Mouse (Mus musculus) limb, embryonic 11.5 days (tissue): Measurements from ENCODE around the gene Cd34. TPM values are rescaled to one million over a fixed set of nuclear protein-coding genes. Genes with fewer than 3 reads are reported as not detected.

Experiments
- ATAC-seq: fragments of 200-750 bp; cut with Nextera tagmentation; 2 replicates; pipeline ENCODE4 v1.8.0; 2017; ENCODE audit warnings: low read depth; ENCODE audit not compliant: insufficient number of reproducible peaks, low FRiP score, low TSS enrichment
- DNase-seq: peaks from one replicate; pipeline ENCODE4 v3.0.0-alpha.2; 2015; ENCODE audit warnings: low spot score
- H3K27ac ChIP-seq: fragments of 300-500 bp; sonication (generic); replicated peaks from 2 replicates; pipeline ENCODE4 v1.5.1; 2014; ENCODE audit warnings: low read depth, mild to moderate bottlenecking, low read length
- H3K27me3 ChIP-seq: fragments of 300-500 bp; sonication (generic); 2 replicates; pipeline ENCODE4 v1.6.1; 2014; ENCODE audit warnings: mild to moderate bottlenecking, low read length, mixed read lengths; ENCODE audit not compliant: control insufficient read depth, insufficient read depth
- H3K36me3 ChIP-seq: fragments of 300-500 bp; sonication (generic); 2 replicates; pipeline ENCODE4 v1.6.1; 2014; ENCODE audit warnings: mild to moderate bottlenecking, low read length, moderate library complexity, mixed read lengths; ENCODE audit not compliant: control insufficient read depth, insufficient read depth
- H3K4me1 ChIP-seq: fragments of 300-500 bp; sonication (generic); 2 replicates; pipeline ENCODE4 v1.6.1; 2014; ENCODE audit warnings: low read length, mixed read lengths; ENCODE audit not compliant: control insufficient read depth, insufficient read depth
- H3K4me2 ChIP-seq: fragments of 300-500 bp; sonication (generic); 2 replicates; pipeline ENCODE4 v1.6.1; 2014; ENCODE audit warnings: low read depth, mild to moderate bottlenecking, moderate library complexity; ENCODE audit not compliant: severe bottlenecking
- H3K4me3 ChIP-seq: fragments of 300-500 bp; sonication (generic); 2 replicates; pipeline ENCODE4 v1.5.1; 2014; ENCODE audit warnings: low read depth, low read length
- H3K9ac ChIP-seq: fragments of 300-500 bp; sonication (generic); 2 replicates; pipeline ENCODE4 v1.6.1; 2014; ENCODE audit warnings: mild to moderate bottlenecking, low read length
- H3K9me3 ChIP-seq: fragments of 300-500 bp; sonication (generic); 2 replicates; pipeline ENCODE4 v1.6.1; 2016; ENCODE audit warnings: low read length; ENCODE audit not compliant: control insufficient read depth
- WGBS: fragments of 180-500 bp; shearing (Covaris S2); extraction: QIAGEN DNeasy Blood & Tissue Kit; methylation state at CpG from one replicate; pipeline ENCODE4 v1.1.7; 2014; 5-methylcytosine and 5-hydroxymethylcytosine counted together
- polyA plus RNA-seq: library from polyadenylated mRNA; unstranded; fragments of >200 nt; fragmentation: Nextera tagmentation; extraction: Ambion mirVana; gene quantifications from 2 replicates; pipeline ENCODE4 v1.2.1, GENCODE M21; 2014

Cd34 gene
- polyA plus RNA-seq, 1 experiment from 2014 or later = 45.3 TPM

DNA sequence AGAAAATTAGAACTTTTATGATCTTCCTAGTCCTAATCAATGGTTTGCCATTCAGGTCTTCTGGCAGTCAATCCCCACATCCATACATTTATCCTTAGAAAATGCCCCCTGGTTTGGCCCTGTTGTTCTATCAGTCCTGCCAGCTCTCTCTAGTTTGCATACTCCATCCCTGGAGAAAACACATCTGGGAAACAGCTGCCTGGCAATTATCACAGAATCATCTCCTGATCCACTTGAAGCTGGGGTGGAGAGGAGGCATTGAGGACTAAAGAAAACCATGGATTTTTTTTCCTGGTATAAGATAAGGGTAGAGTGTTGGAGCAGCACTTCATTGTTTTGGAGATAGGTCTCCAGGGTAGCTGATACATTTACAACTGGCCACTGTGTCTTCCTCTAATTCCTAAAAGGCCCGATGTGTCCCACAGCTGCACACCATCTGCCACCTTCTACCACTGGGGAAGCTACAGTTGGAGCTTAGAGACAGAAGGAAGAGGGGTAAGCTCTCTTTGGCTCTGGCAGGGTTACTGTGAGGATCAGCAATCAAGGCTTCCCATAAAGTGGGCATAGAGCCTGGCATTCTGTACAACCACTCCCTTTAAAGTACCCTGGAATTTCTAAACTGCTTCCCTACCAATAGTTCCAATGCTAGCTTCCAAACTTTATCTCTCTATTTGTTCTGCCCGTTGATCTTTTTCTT lies 9.2 kb upstream of the Cd34 start:
- Histone ChIP-seq H3K27ac (no peak overlapping the region), H3K4me2 (no peak overlapping the region), H3K4me1 (no peaks in the 10 kb centered on the region), H3K9ac (no peak overlapping the region), H3K4me3 (no peak overlapping the region), H3K27me3 (no peaks in the 10 kb centered on the region), H3K36me3 (no peaks in the 10 kb centered on the region), H3K9me3 (no peaks in the 10 kb centered on the region)
- no peak for ATAC-seq
- DNase-seq = no peak
- WGBS = 70% methylated on average over 2 of the region's 2 CpGs

DNA sequence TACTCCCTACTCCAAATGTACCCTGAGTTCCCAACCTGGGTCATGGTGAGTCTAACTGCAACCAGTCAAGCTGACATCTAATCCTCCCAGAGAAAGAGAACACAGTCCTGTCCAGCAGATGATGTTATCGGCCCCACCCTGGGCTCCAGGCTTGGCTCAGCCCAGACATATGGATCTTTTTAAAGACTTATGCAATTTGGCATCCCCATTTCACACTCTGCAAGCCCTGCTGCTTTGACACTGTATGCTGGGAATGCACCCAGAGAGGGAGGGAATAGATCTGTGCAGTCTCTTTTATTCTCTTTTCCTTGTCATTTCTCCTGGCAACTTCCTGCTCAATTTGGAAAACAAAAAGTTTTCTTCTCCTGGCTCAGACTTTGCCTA lies 8.7 kb upstream of the Cd34 start:
- no peak overlapping the region for H3K4me3 ChIP-seq
- WGBS = 32% methylated on average over 1 of the region's 1 CpGs
- H3K9me3 ChIP-seq = no peaks in the 10 kb centered on the region
- no peak overlapping the region for H3K9ac ChIP-seq
- no peak for DNase-seq
- H3K4me1 ChIP-seq = no peaks in the 10 kb centered on the region
- no peak overlapping the region for H3K27ac ChIP-seq
- H3K36me3 ChIP-seq = no peaks in the 10 kb centered on the region
- ATAC-seq = no peak
- no peak overlapping the region for H3K4me2 ChIP-seq
- H3K27me3 ChIP-seq = no peaks in the 10 kb centered on the region

DNA sequence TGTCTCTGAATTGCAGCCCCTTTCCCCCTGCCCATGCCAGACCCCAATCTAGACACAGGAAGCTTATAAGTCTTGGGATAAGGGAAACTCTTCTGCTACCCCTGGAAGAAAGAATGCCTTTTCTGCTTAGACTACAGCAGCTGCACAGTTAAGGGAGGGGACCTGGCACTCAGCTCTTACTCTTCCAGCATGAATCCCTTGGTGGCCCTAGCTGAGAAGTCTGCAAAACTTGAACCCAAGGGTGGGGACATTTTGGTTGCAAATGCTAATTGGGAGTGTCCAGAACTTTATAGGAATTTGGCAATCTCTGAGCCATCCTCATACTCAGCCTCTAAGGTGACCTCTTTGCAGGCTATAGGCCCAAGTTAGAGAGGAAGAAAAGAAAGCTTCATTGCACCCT lies 7.9 kb upstream of the Cd34 start:
- no peaks in the 10 kb centered on the region for H3K4me1 ChIP-seq
- H3K36me3 ChIP-seq = no peaks in the 10 kb centered on the region
- no peaks in the 10 kb centered on the region for H3K27me3 ChIP-seq
- H3K9ac ChIP-seq = no peak overlapping the region
- no peak overlapping the region for H3K4me3 ChIP-seq
- ATAC-seq (no peak), DNase-seq (no peak)
- no peaks in the 10 kb centered on the region for H3K9me3 ChIP-seq
- H3K27ac ChIP-seq = no peak overlapping the region
- no peak overlapping the region for H3K4me2 ChIP-seq

DNA sequence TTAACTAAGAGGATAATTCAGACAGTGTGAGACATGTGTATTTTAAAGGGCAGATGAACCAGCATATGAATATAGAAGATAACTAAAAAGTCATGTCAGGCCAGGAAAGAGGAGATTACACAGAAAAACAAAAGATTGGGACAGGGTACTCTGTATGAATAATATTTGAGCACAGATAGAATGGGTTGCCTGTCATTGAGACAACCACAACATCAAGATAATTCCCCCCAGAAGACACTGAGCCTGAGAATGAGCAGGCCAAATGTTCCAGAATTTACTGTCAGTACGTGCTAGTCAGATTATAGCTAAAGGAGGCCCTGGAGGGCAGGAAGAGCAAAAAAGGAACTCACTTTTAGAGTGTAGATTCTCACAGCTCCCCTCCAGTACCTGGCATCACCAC lies 3.3 kb upstream of the Cd34 start:
- Histone ChIP-seq H3K4me2 (no peak overlapping the region), H3K9me3 (no peaks in the 10 kb centered on the region), H3K36me3 (no peaks in the 10 kb centered on the region), H3K4me3 (no peak overlapping the region), H3K27me3 (peaks cover 9% of the 10 kb centered on the region), H3K27ac (no peak overlapping the region), H3K9ac (no peak overlapping the region), H3K4me1 (0 out of 2 replicates have a peak, but pooled peaks cover 3% of the 10 kb centered on the region)
- ATAC-seq (no peak), DNase-seq (no peak)
- WGBS = 36% methylated on average over 1 of the region's 1 CpGs

DNA sequence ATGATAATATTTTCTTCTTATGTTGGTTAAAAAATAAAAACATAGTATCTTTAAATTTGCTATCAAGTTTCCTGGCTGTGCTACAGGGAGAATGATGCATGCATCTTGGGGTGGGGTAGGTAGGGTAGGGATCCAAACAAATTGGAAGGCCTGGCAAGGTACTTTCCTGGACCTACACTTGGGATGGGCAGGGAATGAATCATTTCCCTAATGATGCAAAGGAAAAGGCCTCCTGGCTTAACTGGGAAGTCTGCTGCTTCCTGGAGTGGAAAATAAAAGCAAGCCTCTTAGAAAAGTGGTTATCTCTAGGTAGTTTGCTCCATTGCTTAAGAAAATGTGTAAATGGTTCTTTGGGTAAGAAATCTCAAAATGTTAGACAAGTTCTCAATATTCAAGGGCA lies 2.9 kb downstream of the Cd34 start:
- no peak for DNase-seq
- H3K27me3 ChIP-seq = peaks cover 9% of the 10 kb centered on the region

DNA sequence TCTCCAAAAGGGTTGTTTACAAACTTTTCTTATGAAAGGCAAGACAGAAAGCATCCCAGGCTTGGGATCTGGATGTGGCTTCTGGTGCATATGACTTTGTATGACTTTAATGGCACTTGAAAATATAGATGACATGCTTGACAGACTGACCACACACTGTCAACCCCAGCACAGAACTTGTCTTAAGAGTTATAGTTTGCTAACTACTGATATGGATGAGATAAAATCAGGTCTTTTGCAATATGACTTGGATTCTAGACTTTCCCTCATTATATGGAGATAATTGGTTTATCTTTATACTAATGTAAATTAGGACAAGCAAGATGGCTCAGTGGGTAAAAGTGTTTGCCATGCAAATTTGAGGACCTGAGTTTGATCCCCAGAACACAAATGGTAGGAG lies 4.3 kb downstream of the Cd34 start:
- ATAC-seq = no peak
- Histone ChIP-seq H3K4me1 (0 out of 2 replicates have a peak, but pooled peaks cover 3% of the 10 kb centered on the region), H3K27ac (no peak overlapping the region), H3K36me3 (no peaks in the 10 kb centered on the region), H3K9ac (no peak overlapping the region), H3K4me2 (no peak overlapping the region), H3K9me3 (no peaks in the 10 kb centered on the region), H3K4me3 (no peak overlapping the region), H3K27me3 (peaks cover 9% of the 10 kb centered on the region)
- DNase-seq = no peak

More for the DNA sequence above, 2.9 kb downstream of the Cd34 start:
- 0 out of 2 replicates have a peak, but pooled peaks cover 3% of the 10 kb centered on the region for H3K4me1 ChIP-seq
- H3K27ac ChIP-seq = no peak overlapping the region
- H3K4me3 ChIP-seq = no peak overlapping the region
- no peak overlapping the region for H3K9ac ChIP-seq
- ATAC-seq = no peak
- no peaks in the 10 kb centered on the region for H3K9me3 ChIP-seq
- no peaks in the 10 kb centered on the region for H3K36me3 ChIP-seq
- H3K4me2 ChIP-seq = no peak overlapping the region

DNA sequence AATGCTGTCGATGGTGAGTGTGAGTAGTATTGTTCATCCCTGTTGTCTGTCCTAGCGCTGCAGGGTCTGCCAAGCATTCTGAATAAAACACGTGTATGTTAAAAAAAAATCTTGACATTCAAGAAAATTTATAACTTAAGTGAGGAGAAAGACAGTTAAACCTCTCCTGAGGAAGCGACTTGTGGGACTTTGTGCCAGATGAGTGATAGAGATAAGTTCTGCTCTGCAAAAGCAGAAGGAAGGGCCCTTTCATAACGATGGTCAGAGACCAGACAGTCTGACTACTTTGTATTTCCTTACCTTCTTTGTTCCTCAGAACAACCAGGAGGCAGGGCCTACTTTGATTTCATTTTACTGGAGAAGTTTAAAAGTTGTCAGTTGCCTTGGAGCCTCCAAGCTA lies 4.9 kb downstream of the Cd34 start:
- H3K4me1 ChIP-seq = 0 out of 2 replicates have a peak, but pooled peaks cover 3% of the 10 kb centered on the region
- no peaks in the 10 kb centered on the region for H3K9me3 ChIP-seq
- no peaks in the 10 kb centered on the region for H3K36me3 ChIP-seq
- ATAC-seq (no peak), DNase-seq (no peak)
- no peak overlapping the region for H3K27ac ChIP-seq
- peaks cover 9% of the 10 kb centered on the region for H3K27me3 ChIP-seq
- no peak overlapping the region for H3K4me2 ChIP-seq
- no peak overlapping the region for H3K4me3 ChIP-seq
- H3K9ac ChIP-seq = no peak overlapping the region
- WGBS = 80% methylated on average over 5 of the region's 5 CpGs

DNA sequence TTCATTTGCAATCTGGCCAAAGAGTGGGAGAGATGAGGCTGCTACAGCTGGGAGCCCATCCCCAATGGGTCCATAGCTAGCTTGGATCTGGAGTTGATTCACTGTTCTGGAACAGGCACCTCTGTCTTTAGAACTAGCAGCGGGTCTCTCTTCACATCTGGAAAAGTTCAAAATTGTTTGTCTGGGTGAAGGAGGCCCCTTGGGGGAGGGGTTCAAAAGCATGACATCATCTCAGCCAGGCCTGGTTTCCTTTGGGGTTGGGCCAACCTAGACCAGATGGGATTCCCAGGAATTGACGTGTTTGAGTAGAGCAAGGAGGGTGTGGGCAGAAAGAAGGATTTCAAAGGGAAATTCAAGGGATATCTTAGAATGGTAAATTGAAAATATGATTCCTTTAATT lies 6.8 kb downstream of the Cd34 start:
- no peak overlapping the region for H3K27ac ChIP-seq
- no peak overlapping the region for H3K9ac ChIP-seq
- no peak overlapping the region for H3K4me3 ChIP-seq
- no peak for DNase-seq
- no peaks in the 10 kb centered on the region for H3K36me3 ChIP-seq
- H3K4me1 ChIP-seq = no peaks in the 10 kb centered on the region
- no peaks in the 10 kb centered on the region for H3K27me3 ChIP-seq
- WGBS = 14% methylated on average over 2 of the region's 2 CpGs
- ATAC-seq = peak; percentile 65; the same call in 1 of the 2 replicates
- no peak overlapping the region for H3K4me2 ChIP-seq
- H3K9me3 ChIP-seq = no peaks in the 10 kb centered on the region

DNA sequence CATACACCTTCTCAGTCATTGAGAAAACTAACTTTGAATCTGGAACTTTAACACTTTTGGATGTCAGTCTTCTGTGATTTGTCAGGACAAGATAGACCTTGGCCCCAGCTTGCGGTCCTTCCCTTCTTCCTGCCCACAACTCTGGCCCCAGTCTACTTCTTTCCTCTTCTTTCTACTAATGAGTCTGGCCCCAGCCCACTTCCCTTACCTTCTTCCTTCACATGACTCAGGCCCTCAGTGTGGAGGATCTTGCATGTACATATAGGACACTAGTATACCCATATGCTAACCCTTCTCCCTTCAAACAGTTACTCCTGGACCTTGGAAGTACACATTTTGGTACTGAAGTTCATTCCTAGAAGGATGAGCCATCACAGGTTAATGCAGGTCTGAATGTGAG lies 7.8 kb downstream of the Cd34 start:
- H3K27me3 ChIP-seq = no peaks in the 10 kb centered on the region
- WGBS = 84% methylated on average over 1 of the region's 1 CpGs
- DNase-seq (no peak), ATAC-seq (no peak)
- no peak overlapping the region for H3K4me3 ChIP-seq
- H3K27ac ChIP-seq = no peak overlapping the region
- no peaks in the 10 kb centered on the region for H3K9me3 ChIP-seq
- no peaks in the 10 kb centered on the region for H3K4me1 ChIP-seq
- H3K36me3 ChIP-seq = no peaks in the 10 kb centered on the region
- no peak overlapping the region for H3K4me2 ChIP-seq
- H3K9ac ChIP-seq = no peak overlapping the region
